Mouse (Mus musculus): ENCODE measurements around the gene Dach1. TPM values are rescaled to one million over a fixed set of nuclear protein-coding genes. Genes with fewer than 3 reads are reported as not detected.
A peak's percentile ranks its signal among the peaks of the same experiment; 100 is the strongest.

Dach1 gene
- polyA plus RNA-seq, 1 experiment from 2014 or later, result 19.0 TPM

GRCm38 (mm10) chr14:98064190-98064589, 105.4 kb downstream of the Dach1 start:
- no peaks in the 10 kb centered on the region for H3K36me3 ChIP-seq
- 28% methylated on average over 2 of the region's 2 CpGs for WGBS
- no peak overlapping the region for H3K27ac ChIP-seq
- H3K9me3 ChIP-seq, result no peaks in the 10 kb centered on the region
- H3K4me1 ChIP-seq (replicated peaks), result peaks cover 38% of the 10 kb centered on the region
- H3K4me3 ChIP-seq, result no peak overlapping the region
- no peak for DNase-seq (ENCODE audit: low spot score)
- no peaks in the 10 kb centered on the region for H3K27me3 ChIP-seq (ENCODE audit: insufficient read depth, poor library complexity, severe bottlenecking)

GRCm38 (mm10) chr14:98049329-98049728, 120.2 kb downstream of the Dach1 start:
- no peak for DNase-seq (ENCODE audit: low spot score)
- Histone ChIP-seq H3K36me3 (peaks cover 9% of the 10 kb centered on the region), H3K27me3 (ENCODE audit: insufficient read depth, poor library complexity, severe bottlenecking) (no peaks in the 10 kb centered on the region), H3K4me3 (no peak overlapping the region), H3K27ac (peak overlapping the region; percentile 81), H3K4me1 (replicated peaks) (peaks cover 41% of the 10 kb centered on the region), H3K9me3 (no peaks in the 10 kb centered on the region)
- 17% methylated on average over 2 of the region's 2 CpGs for WGBS

GRCm38 (mm10) chr14:98048403-98048802, 121.2 kb downstream of the Dach1 start:
- no peaks in the 10 kb centered on the region for H3K9me3 ChIP-seq
- peaks cover 41% of the 10 kb centered on the region for H3K4me1 ChIP-seq (replicated peaks)
- peak overlapping the region; percentile 81; the same call in 1 of the 2 replicates for H3K27ac ChIP-seq
- 26% methylated on average over 2 of the region's 2 CpGs for WGBS
- H3K4me3 ChIP-seq, result no peak overlapping the region
- H3K27me3 ChIP-seq (ENCODE audit: insufficient read depth, poor library complexity, severe bottlenecking), result no peaks in the 10 kb centered on the region
- no peak for DNase-seq (ENCODE audit: low spot score)
- H3K36me3 ChIP-seq, result peaks cover under 1% of the 10 kb centered on the region; the same call in 1 of the 2 replicates

GRCm38 (mm10) chr14:98047670-98048069, 121.9 kb downstream of the Dach1 start:
- Histone ChIP-seq H3K4me3 (no peak overlapping the region), H3K4me1 (replicated peaks) (peaks cover 41% of the 10 kb centered on the region), H3K27me3 (ENCODE audit: insufficient read depth, poor library complexity, severe bottlenecking) (no peaks in the 10 kb centered on the region), H3K27ac (peak overlapping the region; percentile 73), H3K36me3 (no peaks in the 10 kb centered on the region), H3K9me3 (no peaks in the 10 kb centered on the region)
- DNase-seq (ENCODE audit: low spot score), result no peak
- 62% methylated on average over 3 of the region's 3 CpGs for WGBS

- Histone ChIP-seq H3K27me3 (ENCODE audit: insufficient read depth, poor library complexity, severe bottlenecking) (no peaks in the 10 kb centered on the region), H3K27ac (peak overlapping the region; percentile 73), H3K4me3 (no peak overlapping the region), H3K4me1 (replicated peaks) (peaks cover 39% of the 10 kb centered on the region), H3K9me3 (no peaks in the 10 kb centered on the region), H3K36me3 (no peaks in the 10 kb centered on the region)
- DNase-seq (ENCODE audit: low spot score), result no peak
These were observed 122.6 kb downstream of the Dach1 start for GRCm38 (mm10) chr14:98046960-98047359.

DNA sequence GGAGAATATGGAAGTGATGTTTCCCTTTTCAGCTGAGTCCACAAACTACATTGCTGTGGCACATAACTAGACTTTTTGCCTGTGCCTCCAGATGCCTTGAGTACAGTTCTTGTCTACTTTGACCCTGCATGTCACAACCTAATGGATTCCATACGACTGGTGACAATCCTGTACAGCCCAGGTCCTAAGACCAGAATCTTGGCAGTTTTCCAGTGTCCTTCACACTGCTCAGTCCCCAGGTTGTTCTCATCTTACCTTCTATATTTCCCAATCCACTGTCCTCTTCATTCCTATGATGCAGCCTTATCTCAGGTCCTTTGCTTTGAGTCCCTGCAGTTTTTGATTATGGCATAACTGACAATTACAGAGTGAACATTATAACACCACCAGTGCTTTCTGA, 131.0 kb downstream of the Dach1 start:
- DNase-seq (ENCODE audit: low spot score), result no peak
- Histone ChIP-seq H3K27me3 (ENCODE audit: insufficient read depth, poor library complexity, severe bottlenecking) (no peaks in the 10 kb centered on the region), H3K9me3 (no peaks in the 10 kb centered on the region), H3K27ac (no peak overlapping the region), H3K36me3 (no peaks in the 10 kb centered on the region), H3K4me3 (no peak overlapping the region), H3K4me1 (replicated peaks) (no peaks in the 10 kb centered on the region)
- 58% methylated on average over 1 of the region's 1 CpGs for WGBS

DNA sequence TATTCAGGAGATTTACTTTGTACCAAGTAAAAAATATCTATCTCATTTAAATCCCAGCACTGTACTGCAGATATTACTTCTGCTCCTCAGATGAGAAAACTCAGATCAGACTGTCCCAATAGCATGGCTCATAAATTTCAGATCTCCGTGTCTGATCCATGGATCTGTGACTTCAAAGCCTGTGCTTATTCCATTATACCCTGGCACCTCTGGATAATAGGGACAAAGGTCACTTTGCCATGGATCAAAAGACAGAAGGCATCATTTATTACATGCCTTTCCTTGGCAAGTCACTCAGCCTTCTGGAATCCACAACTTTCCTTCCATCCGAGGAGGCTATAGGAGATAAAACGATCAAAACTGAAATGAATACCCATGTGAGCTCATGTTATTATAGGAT, 132.4 kb downstream of the Dach1 start:
- DNase-seq (ENCODE audit: low spot score), result no peak
- Histone ChIP-seq H3K4me1 (replicated peaks) (no peaks in the 10 kb centered on the region), H3K36me3 (no peaks in the 10 kb centered on the region), H3K27ac (no peak overlapping the region), H3K27me3 (ENCODE audit: insufficient read depth, poor library complexity, severe bottlenecking) (no peaks in the 10 kb centered on the region), H3K4me3 (no peak overlapping the region), H3K9me3 (no peaks in the 10 kb centered on the region)
- WGBS, result 49% methylated on average over 3 of the region's 3 CpGs

DNA sequence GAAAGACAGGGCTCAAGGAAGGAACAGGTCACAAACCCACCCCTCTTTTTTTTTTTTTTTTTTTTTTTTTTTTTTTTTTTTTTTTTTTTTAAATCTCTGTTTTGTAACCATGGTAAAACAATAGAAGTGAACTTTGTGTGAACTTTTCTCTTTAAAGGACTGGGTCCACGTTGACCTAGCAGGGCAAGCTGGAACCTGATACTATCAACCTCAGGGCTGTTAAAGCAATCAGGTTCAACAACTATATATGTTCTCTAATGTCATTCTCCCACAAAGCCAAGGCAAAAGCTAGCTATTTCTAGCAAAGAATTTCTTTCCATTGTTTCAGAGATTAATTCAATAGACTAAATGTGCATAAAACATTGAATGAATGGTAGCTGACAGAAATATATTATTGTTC, 134.3 kb downstream of the Dach1 start:
- 0% methylated on average over 1 of the region's 1 CpGs for WGBS
- no peaks in the 10 kb centered on the region for H3K4me1 ChIP-seq (replicated peaks)
- DNase-seq (ENCODE audit: low spot score), result no peak

GRCm38 (mm10) chr14:98023540-98023939, 146.0 kb downstream of the Dach1 start:
- peaks cover 3% of the 10 kb centered on the region; the same call in 1 of the 2 replicates for H3K36me3 ChIP-seq
- H3K27me3 ChIP-seq (ENCODE audit: insufficient read depth, poor library complexity, severe bottlenecking), result no peaks in the 10 kb centered on the region
- DNase-seq (ENCODE audit: low spot score), result no peak
- H3K4me3 ChIP-seq, result no peak overlapping the region
- no peaks in the 10 kb centered on the region for H3K9me3 ChIP-seq
- 78% methylated on average over 4 of the region's 4 CpGs for WGBS
- peaks cover 21% of the 10 kb centered on the region; the same call in 1 of the 2 replicates for H3K4me1 ChIP-seq (replicated peaks)
- no peak overlapping the region for H3K27ac ChIP-seq

More for the DNA sequence above, 134.3 kb downstream of the Dach1 start:
- no peak overlapping the region for H3K4me3 ChIP-seq
- no peaks in the 10 kb centered on the region for H3K27me3 ChIP-seq (ENCODE audit: insufficient read depth, poor library complexity, severe bottlenecking)
- no peak overlapping the region for H3K27ac ChIP-seq
- no peaks in the 10 kb centered on the region for H3K36me3 ChIP-seq
- no peaks in the 10 kb centered on the region for H3K9me3 ChIP-seq

GRCm38 (mm10) chr14:98014053-98014452, 155.5 kb downstream of the Dach1 start:
- WGBS, result 96% methylated on average over 1 of the region's 1 CpGs
- no peaks in the 10 kb centered on the region for H3K27me3 ChIP-seq (ENCODE audit: insufficient read depth, poor library complexity, severe bottlenecking)
- no peak for DNase-seq (ENCODE audit: low spot score)
- 0 out of 2 replicates have a peak, but pooled peaks cover 3% of the 10 kb centered on the region for H3K4me1 ChIP-seq (replicated peaks)
- H3K9me3 ChIP-seq, result no peaks in the 10 kb centered on the region
- H3K4me3 ChIP-seq, result no peak overlapping the region
- H3K36me3 ChIP-seq, result peaks cover 34% of the 10 kb centered on the region
- no peak overlapping the region for H3K27ac ChIP-seq

DNA sequence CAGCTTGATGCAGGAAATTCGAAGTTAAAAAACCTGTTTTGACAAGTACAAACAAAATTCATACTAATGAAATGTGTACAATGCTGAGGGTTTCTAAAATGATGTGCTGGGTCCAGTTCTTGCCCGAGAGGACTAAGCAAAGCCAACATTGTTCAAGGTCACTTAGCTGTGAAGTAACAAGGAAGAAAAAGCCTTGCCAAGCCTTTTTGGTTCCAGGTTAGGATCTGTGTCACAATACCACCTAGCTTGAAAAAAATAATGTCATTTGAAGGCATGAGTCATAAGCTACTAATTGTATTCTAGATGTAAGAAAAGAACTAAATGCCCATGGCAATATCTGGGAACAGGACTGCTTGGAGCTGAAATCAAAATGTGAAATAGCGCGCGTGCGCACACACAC, 161.1 kb downstream of the Dach1 start:
- Histone ChIP-seq H3K4me1 (replicated peaks) (no peaks in the 10 kb centered on the region), H3K27me3 (ENCODE audit: insufficient read depth, poor library complexity, severe bottlenecking) (no peaks in the 10 kb centered on the region), H3K9me3 (no peaks in the 10 kb centered on the region), H3K27ac (no peak overlapping the region), H3K4me3 (no peak overlapping the region), H3K36me3 (peaks cover 12% of the 10 kb centered on the region; the same call in 1 of the 2 replicates)
- no peak for DNase-seq (ENCODE audit: low spot score)
- 89% methylated on average over 6 of the region's 6 CpGs for WGBS

DNA sequence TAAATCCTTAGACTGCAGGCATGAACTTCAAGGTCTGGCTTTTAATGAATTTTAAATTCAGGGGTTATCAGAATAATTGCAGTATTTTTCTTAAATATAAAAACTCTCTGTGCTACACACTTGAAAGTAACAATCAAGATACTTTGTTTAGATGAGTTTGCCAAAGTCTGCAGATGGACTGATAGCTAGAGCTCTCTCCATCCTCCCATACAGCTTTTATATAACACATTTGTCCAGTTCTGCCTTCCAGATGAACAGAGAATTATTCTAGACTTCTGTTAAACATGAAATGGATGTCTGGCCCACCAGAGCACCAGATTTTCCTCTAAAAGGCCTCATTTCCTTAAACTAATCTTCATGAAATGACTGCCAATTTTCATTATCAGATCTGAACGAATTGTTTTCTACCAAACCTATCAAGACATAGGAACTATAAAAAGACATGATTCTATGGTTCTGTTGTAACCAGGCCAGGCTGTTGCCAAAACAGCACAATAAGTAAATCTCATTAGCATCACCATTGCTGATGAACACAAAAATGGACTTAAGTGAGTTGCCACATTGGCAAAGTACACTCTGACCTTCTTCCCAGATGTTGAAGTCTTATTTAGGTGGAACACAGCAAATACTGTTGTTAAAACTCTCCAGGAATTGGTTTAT, 167.4 kb downstream of the Dach1 start:
- no peak for DNase-seq (ENCODE audit: low spot score)
- Histone ChIP-seq H3K9me3 (no peaks in the 10 kb centered on the region), H3K4me3 (no peak overlapping the region), H3K36me3 (peaks cover 5% of the 10 kb centered on the region; the same call in 1 of the 2 replicates), H3K4me1 (replicated peaks) (no peaks in the 10 kb centered on the region), H3K27me3 (ENCODE audit: insufficient read depth, poor library complexity, severe bottlenecking) (no peaks in the 10 kb centered on the region), H3K27ac (no peak overlapping the region)
- 91% methylated on average over 1 of the region's 1 CpGs for WGBS

DNA sequence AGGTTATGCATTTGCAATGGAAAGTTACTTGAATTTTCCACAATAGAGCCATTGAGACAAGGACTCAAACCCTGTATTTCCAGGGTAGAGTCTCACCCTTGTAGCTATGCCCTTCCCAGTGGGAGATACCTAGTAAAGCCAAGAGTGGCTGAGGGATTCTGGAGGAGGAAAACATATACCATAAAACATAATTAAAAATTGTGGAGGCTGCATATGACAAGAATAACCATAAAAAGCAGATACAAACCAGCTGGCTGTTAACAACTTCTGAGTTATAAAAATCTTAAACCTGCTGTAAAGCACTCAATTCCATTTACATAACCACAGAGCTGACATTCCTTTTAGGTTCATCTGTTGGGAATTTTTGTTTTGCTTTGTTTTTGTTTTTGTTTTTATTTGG, 171.0 kb downstream of the Dach1 start:
- H3K27ac ChIP-seq, result no peak overlapping the region
- H3K36me3 ChIP-seq, result peaks cover 5% of the 10 kb centered on the region; the same call in 1 of the 2 replicates
- H3K9me3 ChIP-seq, result no peaks in the 10 kb centered on the region
- DNase-seq (ENCODE audit: low spot score), result no peak
- H3K4me1 ChIP-seq (replicated peaks), result no peaks in the 10 kb centered on the region
- H3K4me3 ChIP-seq, result no peak overlapping the region
- no peaks in the 10 kb centered on the region for H3K27me3 ChIP-seq (ENCODE audit: insufficient read depth, poor library complexity, severe bottlenecking)

GRCm38 (mm10) chr14:97983251-97983650, 186.3 kb downstream of the Dach1 start:
- Histone ChIP-seq H3K4me3 (no peak overlapping the region), H3K4me1 (replicated peaks) (peaks cover 18% of the 10 kb centered on the region), H3K27ac (no peak overlapping the region), H3K36me3 (no peaks in the 10 kb centered on the region), H3K27me3 (ENCODE audit: insufficient read depth, poor library complexity, severe bottlenecking) (no peaks in the 10 kb centered on the region), H3K9me3 (no peaks in the 10 kb centered on the region)
- WGBS, result 79% methylated on average over 3 of the region's 3 CpGs
- no peak for DNase-seq (ENCODE audit: low spot score)
